Mouse (Mus musculus): Measurements from ENCODE around the gene Jarid2.
A peak's percentile ranks its signal among the peaks of the same experiment; 100 is the strongest.

Gene Jarid2

DNA sequence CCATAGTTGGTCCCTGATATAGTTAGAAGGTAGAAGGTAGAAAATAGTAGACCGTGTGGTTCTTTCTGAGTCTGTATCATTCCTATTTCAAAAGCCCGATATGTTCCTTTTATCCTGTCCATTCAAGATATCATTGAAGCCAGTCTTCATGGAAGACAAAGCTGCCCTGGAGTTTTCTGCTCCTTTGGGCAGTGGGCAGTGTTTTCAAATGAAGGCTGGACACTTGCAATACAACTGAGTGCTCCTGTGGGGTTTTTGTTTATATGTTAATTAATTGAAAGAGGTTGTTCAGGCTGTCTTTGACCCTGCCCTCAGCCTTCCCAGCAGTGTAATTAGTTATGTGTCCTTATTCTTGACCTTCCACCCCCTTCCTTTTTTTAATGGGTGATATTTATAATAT, 122.2 kb downstream of the Jarid2 start:
- DNase-seq, result no peak

DNA sequence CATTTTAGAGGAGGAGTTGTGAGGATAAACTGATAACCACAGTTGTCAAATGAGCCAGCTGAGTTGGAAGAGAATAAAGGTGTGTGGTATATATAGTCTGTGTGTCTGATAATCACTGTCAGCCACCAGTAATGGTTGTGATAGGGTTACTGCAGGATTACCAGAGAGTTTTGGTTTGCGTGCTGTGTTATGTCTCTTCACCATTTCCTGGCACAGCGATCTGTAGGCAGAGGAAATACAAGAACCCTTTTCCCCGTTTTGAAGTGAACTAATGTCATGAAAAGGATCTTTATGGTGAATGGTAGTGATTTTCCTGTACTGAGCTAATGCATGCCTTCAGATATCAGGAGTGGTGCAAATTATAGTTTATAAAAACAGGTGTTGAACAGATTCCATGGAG, 122.8 kb downstream of the Jarid2 start:
- DNase-seq, result no peak

DNA sequence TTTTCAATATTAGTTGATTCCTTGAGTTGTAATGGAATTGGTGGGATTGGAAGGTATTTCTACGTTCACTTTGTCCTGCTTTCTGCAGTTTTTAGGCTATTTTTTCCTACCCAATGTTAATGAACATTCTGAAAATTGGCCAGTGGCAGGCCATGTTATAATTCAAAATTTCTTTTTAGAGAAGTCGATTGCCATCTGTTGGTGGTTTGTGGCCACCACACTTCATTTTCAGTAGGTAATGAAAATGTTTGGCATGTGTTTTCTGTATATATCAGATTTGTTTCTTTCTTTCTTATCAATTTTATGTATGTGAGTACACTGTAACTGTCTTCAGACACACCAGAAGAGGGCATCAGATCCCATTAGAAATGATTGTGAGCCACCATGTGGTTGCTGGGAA, 136.3 kb downstream of the Jarid2 start:
- DNase-seq, result no peak

DNA sequence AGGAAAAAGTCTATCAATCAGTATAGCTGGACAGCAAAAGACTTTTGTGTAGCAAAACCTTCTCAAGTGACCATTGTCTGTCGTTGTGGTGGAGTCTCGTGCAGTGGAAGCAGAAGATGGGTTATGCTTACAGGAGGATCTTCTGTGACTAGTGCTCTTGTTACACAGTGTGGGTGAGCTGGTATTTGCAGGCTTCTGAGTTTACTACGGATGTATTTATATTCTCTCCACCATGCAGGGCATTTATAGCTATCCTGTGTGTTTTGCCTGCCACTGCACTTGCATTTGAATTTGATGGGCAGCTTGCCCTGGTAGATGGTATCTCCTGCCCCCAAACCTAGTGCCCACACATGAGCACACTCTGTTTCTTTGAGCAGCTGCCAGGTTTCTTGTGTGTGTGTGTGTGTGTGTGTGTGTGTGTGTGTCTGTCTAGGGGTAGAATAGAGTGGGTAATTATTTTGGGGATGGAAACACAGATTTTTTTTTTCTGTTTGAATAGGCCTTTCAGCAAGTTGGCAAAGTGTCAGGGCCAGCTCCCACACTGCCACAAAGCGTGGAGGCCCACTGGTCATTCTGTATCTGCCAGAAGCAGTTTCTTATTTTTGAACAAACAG, 138.9 kb downstream of the Jarid2 start:
- no peak for DNase-seq

DNA sequence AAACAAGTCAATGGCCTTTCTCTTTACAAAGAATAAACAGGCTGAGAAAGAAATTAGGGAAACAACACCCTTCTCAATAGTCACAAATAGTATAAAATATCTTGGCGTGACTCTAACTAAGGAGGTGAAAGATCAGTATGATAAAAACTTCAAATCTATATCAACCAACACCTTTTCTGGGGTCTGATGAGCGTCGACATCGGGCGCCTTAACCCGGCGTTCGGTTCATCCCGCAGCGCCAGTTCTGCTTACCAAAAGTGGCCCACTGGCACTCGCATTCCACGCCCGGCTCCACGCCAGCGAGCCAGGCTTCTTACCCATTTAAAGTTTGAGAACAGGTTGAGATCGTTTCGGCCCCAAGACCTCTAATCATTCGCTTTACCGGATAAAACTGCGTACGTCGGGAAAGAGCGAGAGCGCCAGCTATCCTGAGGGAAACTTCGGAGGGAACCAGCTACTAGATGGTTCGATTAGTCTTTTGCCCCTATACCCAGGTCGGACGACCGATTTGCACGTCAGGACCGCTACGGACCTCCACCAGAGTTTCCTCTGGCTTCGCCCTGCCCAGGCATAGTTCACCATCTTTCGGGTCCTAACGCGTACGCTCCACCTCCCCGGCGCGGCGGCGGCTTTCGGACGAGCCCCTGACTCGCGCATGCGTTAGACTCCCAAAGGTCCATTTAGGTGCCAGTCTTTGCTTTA, 140.3 kb downstream of the Jarid2 start:
- peak; percentile 95 for DNase-seq

DNA sequence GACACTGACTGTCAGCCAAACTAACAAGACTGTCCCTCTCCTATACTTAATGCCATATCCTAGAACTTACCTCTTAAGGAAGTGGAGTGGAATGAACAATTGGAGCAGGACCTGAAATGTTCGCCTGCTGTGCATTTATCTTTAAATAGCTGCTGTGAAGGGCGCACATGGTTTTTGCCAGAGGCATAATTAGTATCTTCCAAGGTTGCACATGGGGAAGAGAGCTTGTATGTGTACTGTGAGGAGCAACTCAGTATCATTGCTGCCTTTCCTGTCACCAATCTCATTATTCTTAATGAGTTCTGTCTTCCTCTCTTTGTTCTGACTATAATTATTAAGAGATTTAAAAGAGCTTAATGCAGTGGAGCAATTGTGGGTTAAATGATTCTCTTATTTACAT, 147.5 kb downstream of the Jarid2 start:
- DNase-seq, result no peak

DNA sequence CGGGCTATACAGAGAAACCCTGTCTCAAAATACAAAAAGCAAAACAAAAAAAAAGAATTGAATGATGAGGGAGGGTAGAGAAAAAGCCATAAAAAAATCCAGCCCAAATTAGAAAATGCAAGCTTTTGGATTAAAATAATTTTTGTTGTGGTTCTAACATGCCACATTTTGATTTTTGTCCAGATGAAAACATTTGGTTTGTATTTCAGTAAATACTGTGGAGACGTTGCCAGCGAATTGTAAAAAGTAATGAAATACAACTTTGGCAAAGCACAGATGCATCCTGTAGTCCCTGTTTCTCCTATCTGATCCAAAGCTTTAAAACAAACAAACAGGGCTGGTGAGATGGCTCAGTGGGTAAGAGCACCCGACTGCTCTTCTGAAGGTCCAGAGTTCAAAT, 151.7 kb downstream of the Jarid2 start:
- DNase-seq, result no peak

DNA sequence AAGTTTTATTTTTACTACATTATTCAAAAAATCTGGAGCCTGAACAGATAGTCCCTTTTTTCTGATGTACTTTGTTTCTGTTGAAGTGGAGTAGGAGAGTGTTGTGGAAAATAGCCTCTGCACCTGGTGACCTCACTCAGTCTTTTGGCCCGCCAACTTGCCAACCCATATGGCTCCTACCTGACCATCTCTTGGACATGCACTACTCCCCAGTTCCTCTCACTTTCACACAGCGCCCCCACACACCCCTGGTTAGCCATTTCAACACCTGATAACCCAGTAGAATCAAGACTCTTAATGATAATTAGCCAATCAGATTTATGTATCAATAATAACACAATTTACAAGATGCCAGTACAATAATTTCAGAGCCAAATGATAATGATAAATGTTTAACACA, 156.9 kb downstream of the Jarid2 start:
- no peak for DNase-seq

DNA sequence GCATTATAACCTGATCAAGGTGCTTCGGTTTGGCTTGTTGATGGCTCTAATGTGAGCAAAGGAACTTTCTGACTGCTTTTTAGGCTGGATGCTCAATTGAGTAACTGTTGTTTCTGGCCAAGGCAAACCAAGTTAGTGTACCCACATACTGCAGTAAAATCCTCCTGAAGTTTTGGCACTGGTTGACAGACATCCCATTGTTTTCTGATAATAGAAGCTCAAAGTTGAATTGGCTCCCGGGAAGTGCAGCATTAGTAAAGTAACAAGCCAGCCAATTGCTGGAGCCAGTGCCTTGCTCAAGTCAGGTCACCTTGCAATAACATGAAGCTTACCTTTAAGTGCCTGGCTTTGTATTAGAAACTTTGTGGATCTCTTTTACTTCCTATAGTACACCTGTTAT, 161.3 kb downstream of the Jarid2 start:
- DNase-seq, result no peak

DNA sequence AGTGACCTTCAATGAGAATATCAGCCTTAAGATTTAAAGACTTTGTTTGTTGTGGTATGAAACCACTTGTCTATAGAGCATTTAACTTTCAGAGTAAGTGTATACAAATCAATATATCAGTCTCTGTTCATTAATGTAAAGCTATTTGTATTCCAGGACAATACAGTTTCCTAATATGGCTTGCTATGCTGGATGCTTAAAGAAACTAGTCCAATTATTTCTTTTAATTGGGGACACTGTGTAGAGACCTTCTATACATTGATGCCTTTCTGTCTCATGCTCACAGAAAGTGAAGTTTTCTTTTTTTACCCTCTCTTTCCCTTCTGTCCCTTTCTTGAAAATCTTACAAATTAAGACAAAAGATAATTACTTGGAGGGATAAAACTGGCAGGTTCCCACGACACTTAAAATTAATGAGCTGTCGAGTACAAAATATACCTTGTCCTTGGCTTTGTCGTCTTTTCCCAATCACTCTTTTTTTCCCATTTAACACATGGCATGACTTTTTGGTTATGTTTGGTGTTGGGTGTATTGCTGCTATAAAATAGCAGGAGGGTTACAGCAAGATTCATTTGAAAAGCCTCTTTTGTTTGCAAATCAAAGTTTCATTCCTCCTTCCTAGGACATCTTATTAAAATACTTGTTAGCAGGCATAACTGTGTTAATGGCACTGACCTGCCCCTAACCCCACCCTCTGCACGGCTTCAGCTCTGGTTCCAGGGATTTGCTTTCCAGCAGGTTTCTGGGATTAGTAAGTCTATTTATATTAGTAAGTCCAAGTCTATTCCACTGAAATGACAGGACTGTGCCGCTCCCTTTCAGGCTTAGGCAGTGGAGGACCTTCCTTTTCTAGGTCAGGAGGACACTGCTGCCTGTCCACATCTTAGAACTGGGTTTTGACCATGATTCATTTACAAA, 162.8 kb downstream of the Jarid2 start:
- no peak for DNase-seq

DNA sequence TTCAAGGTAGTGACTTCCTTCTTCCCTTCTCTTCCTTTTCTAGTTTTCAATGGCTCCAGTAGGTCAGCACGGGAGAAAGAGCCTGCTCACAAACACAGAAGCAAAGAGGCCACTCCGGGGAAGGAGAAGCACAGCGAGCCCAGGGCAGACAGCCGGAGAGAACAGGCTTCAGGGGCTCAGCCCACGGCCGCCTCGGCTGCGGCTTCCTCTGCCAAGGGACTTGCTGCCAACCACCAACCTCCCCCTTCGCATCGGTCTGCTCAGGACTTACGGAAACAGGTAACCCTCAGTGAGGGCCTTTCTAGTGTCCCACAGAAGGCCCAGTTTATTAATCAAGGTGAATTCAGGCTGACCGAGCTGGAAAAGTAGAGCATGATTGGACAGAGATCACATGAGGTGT, 166.9 kb downstream of the Jarid2 start:
- no peak for DNase-seq

DNA sequence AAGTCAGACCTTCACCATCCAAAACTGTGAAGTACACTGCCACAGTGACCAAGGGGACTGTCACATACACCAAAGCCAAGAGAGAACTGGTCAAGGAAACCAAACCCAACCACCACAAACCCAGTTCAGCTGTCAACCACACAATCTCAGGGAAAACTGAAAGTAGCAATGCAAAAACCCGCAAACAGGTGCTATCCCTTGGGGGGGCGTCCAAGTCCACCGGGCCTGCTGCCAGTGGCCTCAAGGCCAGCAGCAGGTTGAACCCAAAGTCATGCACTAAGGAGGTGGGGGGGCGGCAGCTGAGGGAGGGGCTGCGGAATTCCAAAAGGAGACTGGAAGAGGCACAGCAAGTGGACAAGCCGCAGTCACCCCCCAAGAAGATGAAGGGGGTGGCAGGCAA, 173.0 kb downstream of the Jarid2 start:
- no peak for DNase-seq

DNA sequence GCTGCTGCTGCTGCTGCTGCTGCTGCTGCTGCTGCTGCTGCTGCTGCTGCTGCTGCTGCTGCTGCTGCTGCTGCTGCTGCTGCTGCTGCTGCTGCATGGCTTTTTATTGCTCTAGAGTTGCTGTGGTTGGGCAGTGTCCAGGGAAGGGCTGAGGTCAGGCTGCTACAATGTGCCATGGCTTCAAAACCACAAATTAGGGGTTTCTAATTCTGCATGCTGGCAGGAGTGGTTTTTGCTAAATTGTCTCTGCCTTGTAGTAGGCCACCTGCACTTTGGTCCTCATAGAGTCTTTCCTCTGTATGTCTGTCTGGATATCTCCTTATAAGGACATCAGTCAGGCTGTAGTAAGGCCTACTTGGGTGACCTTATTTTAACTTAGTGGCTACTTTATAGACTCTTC, 174.1 kb downstream of the Jarid2 start:
- DNase-seq, result no peak

DNA sequence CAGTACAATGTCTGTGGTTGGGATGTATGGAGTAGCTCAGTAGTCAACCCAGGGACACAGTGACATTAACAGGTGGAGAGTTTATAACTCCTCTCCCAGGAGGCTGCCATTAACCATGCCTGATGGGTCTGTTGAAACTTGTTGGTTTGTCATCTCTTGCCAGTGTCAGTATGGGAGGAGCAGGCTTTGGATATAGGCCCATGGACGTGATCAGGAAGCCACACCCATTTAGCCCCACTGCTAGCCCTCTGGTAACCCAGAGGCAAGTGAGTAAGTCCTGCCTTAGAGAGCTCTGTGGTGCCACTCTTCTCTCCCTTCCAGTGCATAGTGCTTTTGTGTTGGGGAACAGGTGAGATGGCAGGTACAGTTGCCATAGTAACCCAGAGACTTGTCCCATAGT, 175.0 kb downstream of the Jarid2 start:
- no peak for DNase-seq

DNA sequence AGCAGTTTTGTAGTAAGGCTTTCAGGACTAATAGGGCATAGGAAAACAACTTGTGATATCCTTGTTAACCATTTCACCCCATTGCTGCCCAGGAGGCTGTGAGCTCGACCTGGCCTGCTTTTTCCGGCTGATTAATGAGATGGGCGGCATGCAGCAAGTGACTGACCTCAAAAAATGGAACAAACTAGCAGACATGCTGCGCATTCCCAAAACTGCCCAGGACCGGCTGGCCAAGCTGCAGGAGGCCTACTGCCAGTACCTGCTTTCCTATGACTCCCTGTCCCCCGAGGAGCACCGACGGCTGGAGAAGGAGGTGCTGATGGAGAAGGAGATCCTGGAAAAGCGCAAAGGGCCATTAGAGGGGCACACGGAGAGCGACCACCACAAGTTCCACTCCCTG, 176.9 kb downstream of the Jarid2 start:
- DNase-seq, result no peak

DNA sequence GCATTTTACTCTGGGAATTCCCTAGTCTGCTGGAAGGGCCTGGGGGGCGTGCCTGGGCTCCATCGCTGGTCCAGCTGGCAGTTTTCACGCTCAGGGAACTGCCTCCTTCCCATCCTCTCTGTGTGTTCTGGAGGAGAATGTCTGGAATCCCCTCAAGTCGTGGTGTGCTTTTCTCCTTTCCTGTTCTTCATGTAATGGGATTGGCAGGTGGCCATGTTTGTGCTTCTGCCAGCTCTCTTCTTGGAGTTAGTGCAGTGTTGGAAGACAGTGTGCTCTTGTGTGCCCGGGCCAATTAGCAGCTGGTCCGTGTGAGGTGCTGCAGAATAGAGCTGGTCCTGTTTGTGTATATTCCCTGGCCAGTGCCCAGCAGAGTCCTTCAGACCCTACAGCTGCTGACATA, 178.4 kb downstream of the Jarid2 start:
- DNase-seq, result peak; percentile 95

DNA sequence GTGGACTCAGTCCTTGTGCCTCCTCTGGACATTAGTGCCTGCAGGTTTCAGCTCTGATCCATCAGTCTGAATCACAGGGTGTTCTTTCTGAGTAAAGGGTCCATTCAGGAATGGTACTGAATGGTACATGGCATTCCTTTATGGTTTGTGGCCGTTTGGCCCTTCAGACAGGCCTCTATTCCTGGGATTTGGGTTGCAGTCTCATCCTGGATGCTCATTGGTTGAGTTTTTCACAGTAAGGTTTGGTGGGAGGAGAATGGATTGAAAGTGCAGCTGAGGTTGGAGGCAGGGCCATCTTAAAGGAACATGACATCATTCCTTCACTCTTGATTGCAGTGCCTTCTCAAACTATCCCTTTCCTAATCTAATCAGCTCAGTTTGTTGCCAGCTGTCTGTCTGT, 179.5 kb downstream of the Jarid2 start:
- no peak for DNase-seq

DNA sequence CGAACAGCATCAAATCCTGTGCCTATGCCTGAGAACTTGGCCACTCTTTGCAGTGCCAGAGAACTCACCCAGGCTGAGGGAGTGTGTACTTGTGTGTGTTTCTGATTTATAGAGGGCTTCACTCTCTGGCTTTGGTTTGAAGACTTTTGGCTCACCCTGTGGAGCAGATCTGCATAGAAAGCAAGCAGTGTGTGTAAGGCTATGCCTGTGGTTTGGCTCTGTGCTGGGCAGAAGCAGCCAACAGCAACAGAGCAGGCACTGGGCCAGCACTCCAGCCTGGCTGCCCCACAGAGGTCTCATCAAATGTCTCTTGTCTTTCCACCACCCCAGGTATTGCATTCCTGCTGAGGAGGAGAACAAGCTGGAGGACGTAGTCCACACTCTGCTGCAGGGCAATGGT, 183.6 kb downstream of the Jarid2 start:
- DNase-seq, result peak; percentile 37

DNA sequence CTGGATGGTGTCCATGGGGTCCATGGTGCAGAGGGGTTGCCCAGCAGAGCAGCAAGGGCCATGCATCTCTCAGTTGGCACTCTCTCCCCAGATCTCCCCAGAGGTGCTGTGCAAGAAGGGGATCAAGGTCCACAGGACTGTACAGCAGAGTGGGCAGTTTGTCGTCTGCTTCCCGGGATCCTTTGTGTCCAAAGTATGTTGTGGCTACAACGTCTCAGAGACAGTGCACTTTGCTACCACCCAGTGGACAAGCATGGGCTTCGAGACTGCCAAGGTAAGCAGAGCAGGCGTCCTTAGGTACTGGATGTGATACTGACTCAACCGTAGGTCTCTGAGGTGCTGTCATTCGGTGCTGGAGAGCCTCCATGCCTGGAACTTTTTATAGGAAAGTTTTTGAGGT, 184.3 kb downstream of the Jarid2 start:
- DNase-seq, result peak; percentile 35

DNA sequence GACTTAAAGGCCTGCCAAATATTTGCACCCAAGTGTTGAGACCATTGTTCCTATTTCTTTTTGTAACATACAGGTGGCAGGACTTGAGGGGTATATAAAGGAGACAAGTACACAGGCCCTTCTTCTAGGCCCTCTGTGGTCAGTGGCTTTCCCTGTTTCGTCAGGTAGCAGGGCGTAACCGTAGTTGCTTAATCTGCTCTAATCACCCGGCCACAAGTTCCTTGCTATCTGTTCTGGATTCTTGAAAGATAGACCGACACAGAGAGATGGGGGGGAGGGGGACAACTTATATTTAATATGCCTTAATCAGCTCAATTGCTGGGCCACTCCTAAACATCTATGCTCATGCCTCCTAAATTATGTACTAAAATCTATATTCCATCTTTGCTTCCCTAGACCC, 186.1 kb downstream of the Jarid2 start:
- peak; percentile 18 for DNase-seq

DNA sequence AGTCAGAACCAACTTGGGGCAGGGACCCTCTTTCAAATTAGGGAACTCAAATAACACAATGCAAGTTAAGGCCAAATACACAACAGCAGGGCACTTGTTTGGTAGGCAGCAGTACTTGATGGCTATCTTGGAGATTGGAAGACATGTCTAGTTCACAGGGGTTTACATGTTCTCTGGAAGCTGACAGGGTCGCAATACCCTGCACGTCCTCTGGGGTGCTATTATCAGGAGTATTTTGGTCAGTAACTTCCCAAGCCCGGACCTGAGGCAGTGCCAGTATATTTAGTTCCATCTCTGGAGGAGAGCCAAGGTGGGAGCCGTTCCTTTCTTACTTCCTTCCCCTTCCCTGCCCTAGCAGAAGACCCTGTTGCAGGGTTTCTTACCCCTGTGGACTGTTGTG, 186.7 kb downstream of the Jarid2 start:
- DNase-seq, result peak; percentile 15

DNA sequence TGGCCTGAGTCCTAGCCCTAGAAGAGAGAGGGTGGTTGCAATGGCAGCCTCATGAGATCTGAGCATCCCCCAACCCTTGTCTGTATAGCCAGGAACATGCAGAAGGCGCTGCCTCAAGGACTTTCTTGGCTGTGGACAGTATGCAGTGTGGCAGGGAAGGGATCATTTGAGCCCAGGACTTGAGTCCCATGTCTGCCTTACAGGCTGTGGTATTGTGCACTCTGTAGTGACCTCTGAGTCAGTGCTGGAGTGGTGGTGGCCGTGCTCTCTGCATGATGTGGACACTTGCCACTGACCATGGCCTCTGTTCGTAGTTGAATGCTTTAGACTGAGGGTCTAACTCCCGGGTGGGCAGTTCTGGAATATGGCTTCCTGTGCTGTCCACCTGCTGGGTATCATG, 187.9 kb downstream of the Jarid2 start:
- no peak for DNase-seq

DNA sequence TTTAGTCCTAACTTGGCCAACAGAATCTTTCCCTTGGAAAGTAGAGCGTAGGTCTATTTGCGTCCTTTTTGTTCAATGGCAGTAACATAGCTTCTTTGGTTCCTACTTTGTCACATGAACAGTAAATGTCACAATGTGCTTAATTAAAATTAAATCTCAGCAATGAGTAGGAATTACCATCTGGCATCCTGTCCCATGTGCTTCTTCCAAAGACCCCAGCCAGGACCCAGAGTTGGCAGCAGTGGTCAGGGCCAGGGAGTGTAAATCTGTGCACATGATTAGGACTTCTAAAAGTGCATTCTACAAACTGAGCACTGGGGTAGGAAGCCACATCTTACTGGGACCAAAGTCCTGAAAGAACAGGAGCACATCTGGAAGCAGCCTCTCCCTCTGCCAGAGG, 189.0 kb downstream of the Jarid2 start:
- DNase-seq, result no peak

DNA sequence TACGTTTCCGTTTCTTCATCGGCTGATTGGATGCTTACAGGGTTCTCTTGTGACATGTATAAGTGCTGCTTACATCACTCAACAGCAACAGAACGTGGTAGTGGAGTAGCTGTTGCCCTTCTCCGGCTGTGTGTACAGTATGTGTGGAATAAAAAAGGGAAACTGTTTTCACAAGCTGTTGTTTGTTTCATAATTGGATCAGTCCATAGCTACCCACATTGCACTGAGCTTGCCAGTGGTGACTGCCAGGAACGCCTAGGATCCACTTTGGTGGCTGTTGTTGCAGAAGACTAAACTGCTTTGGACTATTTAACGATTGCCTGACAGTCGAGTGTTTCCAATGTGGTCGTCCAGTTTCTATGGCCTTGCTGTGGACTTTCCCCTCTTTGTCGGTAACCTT, 191.8 kb downstream of the Jarid2 start:
- no peak for DNase-seq

Data from lung, postnatal 36 days (tissue).